Mouse (Mus musculus) testis, postnatal 10 days (tissue): Measurements from ENCODE around the gene Zzz3.

ENCODE experiments used
- DNase-seq: peaks from one replicate; pipeline ENCODE4 v3.0.0; 2021; ENCODE audit warnings: low spot score

Zzz3 gene

DNA sequence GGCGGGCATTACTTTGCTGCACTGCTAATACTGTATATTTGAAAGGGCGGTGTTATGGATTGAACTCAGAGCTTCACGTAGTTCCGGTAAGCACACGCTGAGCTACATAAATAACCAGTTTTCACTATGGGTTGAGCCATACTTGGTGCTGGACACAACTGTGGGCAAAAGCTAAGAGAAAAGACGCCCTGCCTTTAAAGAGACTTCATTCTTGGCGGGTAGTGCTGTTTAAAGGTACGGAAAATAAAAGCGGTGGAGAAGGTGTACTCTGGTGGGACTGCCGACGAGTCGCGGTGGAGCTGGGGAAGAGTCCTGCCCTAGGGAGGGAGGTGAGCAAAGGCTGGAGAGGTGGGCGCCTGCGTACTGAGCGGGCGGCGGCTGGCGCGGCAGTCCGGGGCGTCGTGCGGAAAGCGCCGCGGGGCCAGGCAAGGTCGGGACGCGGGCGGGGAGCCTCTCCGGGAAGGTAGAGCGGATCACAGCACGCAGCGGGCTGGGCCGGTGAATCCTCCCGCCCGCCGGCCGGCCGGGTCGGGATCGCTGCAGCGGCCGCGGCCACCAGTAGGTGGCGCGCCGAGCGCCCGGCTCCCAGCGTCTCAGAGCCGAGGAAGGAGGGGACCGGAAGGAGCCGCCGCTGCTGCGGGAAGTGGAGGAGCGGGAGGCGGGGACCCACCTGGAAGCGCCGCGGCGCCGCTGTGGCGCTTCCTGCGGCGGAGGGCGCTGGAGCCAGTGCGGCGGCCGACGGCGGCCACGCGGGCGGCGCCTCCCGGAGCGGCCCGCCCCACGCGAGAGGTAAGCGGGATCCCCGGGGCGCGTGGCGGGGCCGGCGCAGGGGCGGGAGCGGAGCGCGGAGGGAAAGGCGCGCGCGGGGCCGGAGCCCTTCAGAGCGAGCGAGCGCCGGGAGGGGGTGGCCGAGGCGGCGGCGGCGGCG, at the start of gene Zzz3:
TSS of gene Zzz3 (plus strand) at position 124 of the 928 bp plus-strand sequence.
- DNase-seq = peak; percentile 93

DNA sequence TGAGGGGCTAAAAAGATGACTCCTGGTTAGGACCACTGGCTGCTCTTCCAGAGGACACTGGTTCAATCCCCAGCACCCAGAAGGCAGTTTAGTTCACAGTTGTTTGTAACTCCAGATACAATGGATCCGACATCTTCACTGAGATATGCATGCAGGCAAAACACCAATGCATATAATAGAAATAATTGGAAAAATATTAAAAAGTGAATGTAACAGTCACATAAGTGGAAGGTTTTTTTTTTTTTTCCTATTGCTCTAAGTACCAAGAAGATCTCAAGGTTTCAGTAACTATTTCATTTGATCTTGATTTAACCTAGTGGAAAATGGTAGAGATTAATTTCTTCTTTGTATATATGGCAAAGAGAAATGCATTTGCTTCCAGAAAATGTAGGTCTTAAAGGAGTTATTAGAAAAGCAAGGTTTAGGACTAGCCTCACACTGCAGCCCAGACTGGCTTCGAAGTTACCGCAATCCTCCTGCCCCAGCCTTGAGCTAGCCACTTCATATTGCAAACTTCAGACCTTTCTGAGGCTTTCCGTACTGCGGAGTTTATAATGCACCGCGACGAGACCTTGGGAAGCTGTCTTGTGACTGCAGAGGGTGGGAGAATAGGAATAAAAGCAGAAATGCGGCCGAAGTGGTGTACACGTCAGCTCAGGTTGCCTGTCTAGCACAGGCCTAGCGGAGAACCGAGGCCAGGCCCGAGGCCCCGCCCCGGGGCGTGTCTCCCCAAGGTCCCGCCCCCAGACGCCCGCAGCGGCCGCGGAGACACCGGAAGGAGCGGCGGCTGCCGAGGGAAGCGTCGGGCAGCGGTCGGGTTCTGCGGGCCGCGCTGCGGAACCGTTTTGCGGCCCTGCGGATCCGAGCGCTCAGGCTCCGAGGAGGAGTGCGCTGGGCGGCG, 49.3 kb upstream of the Zzz3 start, which contains the start of gene Usp33:
TSS of gene Usp33 (plus strand) at position 747 of the 901 bp plus-strand sequence.
- peak; percentile 98 for DNase-seq

DNA sequence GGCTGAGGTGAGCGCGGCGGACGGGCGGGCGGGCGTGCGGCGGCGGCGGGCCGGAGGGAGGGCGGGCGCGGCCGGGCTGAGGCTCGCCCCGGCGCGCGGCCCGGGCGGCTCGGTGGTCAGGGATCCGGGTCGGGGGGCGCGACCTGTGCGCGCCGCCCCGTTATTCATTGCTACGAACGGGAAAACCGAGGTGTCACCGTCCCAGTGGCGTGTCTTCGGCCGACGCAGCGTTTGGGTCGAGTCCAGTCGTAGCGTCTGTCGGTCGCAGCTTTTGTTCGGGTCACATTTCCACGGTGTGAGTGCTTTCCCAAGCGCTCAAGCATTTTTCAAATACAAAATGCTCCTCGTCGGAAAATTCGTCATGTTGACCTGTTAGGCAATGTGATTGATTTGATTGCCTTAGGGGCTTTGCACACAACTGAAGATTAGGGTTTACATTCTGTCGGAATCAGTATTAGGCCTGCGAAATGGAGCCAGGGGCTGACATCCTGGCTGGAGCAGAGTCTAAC, 48.6 kb upstream of the Zzz3 start:
- DNase-seq = peak; percentile 67

DNA sequence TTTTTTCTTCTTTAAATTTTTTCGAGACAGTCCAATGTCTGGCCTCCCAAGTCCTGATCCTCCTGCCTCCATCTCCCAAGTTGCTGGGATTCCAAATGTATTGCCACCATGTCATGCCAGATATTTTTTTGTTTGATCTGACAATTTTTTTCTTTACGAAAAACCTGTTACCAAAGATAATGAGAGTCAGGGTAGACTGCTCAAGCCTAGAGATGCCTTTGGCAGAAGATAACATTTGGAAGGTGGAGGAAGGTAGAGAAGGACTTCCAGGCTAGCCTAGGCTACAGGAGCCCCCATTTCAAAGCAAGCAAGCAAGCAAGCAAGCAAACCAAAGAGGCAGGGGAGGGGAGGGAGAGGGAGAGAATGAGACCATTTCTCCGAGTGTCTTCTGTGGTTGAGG, 48.0 kb upstream of the Zzz3 start:
- no peak for DNase-seq

DNA sequence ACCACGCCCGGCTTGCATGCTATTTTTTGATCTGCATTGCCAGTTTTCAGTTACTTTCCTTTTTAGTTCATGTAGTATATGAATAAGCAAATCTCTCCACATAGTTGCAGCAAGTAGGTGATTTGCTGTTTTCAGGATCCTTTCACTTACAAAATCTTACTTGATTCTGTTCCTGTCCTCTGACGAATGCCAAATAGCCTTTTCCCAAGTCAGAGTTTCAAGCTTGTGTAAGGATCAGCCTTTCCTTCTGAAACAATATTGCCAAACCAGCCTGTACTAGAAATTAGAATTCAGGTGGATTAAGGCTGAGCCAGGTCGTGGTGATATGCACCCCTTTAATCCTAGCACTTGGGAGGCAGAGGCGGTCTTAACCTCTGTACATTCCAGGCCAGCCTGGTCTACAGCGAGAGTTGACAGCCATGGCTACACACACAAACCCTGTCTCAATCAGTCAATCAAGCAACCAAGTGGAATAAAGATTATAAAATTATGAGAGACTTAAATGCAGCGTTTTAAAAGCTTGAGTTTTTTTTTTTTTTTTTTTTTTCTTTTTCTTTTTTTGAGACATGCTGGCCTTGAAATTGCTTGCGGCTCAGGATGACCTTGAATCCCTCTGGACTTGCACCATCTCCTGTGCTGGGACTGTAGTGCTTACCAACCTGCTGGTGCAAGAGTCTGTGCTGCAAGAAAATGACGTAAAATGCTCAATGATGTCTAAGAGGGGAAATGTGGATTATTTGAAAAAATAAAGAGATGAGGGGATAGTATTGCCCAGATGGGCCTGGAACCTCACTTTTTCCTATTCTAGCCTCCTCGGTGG, 47.1 kb upstream of the Zzz3 start:
- no peak for DNase-seq

DNA sequence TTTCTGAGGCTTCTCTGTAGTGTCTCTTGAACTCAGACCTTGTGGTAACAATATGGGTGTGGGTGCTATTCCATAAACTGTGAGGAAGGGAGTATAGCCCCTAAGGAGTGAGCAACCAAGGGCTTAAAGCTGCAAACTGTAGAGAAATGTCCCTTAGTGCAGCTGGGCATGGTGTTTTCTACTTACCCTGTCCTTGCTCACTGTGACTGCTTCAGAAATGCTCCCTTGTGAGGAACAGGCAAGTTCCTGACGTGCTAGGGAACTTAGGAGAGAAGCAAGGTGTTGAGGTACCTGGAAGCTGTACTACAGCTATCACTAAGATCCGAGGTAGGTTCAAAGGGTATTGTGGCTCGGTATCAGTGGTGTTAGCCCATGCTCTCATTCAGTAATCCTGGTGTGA, 44.8 kb upstream of the Zzz3 start:
- DNase-seq = no peak

DNA sequence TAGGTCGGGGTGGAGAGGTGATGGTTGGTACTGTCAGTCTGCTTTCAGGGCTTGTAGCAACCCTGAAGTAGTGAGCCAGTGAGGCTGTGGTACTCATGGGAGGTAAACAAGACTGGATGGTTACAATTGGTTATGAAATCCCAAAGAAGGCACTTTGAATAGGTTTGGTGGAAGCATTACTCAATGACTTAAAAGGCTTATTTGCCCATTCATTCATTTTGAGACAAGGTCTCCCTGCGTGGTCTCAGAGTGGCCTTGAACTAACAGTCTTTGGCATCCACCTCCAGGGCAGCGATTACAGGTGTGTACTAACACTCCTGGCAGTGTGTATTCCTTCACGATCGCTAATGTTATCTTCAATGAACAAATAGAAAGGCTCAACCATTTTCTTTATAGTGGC, 44.3 kb upstream of the Zzz3 start:
- no peak for DNase-seq

DNA sequence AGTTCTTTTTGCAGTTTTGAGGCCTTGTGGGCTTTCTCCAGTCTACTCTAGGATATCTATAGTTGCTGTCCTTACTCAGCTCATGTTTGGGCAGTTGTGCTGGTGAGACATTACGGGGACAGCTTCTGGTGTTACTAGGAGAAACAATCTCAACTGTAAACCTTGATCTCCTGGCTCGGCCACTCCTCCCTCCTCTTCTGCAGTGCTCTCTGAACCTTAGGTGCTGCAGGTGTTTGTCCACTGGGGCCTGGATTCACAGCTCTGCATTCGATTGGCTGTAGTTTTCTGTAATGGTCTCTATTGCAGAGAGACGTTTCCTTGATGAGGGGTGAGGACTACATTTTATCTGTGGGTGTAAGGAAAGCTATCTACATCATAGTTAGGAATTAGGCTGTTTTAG, 43.0 kb upstream of the Zzz3 start:
- DNase-seq = no peak

DNA sequence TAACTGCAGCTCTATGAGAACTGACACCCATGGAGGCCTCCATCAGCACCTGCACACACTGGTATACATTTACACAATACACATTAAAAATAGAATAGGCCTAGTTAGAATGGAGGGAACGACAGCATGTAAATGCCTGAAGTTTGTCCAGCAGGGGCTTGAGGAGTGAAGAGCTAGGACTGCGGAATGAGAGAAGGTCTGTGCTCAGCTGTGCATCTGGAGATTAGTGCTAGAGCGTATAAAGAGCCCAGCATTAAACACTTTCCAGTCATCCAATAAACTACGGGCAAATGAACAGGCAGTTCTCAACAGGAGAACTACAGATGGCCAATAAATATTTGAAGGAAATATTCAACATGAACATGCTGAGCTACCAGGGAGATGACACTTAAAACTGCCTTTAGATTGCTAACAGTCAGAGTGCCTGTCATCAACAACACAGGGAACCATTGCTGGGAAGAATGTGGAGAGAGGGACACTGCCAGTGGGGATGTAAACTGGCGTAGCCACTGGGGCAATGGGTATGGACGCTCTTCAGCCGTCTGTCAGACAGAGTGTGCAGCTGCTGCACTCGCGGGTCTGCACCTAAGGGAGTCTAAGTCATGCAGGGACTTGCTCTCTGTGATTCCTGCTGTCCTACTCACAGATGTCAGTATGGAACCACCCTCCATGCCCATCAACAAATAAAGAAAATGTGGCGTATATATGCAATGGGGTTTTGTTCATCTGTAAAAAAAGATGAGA, 41.7 kb upstream of the Zzz3 start:
- DNase-seq = no peak

DNA sequence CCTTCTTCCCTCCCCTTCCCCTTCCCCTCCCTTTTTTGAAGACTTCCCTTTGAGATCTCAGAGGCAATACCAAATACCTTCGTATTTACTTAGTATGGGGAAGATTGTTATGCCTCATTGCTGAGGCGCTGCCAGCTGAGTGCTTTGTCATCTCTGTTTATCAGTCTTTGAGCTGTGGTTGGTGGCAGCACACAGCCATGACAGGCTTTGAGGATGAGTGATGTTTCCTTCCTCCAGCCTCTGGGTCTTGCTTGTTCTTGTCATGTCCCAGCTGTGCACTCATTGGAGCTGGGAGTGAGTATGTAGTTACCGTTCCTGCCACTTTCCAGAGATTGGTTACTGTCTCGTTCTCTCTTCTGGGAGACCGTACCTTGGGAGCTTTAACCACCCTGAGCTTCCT, 39.9 kb upstream of the Zzz3 start:
- DNase-seq = no peak

DNA sequence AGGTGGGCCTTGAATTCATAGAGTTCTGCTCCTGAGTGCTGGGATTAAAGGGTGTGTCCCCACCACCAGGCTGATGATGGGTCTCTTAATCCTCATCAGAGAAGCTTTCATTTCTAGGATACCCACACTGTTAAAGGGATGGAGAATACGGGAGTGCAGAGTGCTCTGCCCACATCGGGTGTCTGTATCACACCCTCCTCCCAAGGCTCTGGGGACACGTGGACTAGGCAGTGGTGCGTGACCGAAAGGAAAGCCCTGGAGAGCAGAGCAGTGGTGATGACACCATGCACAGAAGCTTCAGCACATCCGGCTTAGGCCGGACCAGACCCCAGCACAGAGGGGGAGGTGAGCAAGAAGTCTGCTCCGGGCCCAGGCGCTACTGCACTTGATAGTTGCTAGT, 38.5 kb upstream of the Zzz3 start:
- no peak for DNase-seq

DNA sequence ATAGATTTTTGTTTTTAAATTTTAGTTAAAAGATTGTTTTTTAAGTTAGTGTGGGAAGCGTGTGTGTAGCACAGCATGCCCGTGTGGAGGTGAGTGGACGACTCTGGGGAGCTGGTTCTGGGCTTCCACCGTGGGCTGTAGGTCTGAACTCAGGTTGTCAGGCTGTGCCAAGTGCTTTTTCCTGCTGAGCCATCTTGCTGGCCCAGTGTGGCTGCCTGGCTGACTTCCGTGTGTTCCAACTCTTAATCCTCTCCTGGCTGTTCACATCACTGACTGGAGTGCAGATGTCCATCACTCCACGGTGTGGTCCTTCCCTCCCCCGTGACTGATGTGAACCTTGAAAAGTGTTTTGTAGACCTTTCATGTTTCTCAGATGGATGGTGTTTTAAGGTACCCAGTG, 36.1 kb upstream of the Zzz3 start:
- DNase-seq = no peak

DNA sequence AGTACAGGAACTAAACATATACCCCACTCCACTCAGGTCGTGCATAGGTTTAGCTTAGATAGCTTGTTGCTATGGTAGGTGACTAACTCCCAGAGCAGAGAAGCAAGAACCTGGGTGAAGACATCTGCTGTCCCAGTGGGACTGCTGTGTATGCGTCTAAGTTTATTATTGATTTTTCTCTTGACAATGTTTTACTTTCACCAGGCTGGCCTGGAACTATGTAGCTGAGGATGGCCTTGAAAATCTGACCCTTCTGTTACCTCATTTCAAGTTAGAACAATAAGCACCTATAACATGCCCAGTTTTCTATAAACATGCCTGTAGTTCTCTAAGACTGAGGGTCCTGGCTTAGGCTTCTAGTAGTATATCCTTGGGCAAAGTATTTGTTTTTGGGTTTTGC, 31.1 kb upstream of the Zzz3 start:
- no peak for DNase-seq

DNA sequence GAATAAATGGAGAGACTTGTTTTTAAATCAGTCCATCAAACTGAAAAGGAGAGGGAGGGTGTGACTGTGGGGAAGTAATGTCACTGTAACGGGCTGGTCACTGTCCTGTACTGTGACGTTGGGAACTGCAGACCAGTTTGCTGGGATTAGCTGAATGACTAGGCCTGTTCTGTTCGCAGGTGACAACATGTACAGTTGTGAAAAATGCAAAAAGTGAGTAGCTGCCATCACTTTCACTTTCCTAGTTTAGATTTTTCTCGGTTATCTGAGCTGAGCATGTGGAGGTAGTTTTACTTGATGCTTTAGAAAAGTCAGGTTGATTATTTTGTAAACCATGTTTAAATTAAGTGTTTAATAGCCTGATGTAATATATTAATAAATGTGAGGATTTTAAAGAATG, 19.2 kb upstream of the Zzz3 start:
- DNase-seq = no peak

DNA sequence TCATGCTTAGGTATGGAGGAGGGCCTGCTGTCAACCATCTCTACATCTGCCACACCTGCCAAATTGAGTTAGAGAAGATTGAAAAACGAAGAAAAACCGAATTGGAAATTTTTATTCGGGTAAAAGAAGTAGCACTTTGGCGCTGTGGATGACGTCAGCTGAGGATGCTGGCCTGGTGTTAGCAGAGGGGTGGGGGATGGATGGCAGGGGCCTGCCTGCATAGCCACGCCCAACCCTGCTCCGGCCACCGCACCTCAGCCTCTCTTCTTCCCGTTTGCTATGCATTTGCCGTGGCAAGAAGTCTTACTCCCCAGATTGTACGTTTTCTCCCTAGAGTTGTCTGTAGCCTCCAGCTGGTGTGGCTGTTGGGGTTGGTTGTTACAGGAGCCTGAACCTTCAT, 11.2 kb upstream of the Zzz3 start:
- no peak for DNase-seq

DNA sequence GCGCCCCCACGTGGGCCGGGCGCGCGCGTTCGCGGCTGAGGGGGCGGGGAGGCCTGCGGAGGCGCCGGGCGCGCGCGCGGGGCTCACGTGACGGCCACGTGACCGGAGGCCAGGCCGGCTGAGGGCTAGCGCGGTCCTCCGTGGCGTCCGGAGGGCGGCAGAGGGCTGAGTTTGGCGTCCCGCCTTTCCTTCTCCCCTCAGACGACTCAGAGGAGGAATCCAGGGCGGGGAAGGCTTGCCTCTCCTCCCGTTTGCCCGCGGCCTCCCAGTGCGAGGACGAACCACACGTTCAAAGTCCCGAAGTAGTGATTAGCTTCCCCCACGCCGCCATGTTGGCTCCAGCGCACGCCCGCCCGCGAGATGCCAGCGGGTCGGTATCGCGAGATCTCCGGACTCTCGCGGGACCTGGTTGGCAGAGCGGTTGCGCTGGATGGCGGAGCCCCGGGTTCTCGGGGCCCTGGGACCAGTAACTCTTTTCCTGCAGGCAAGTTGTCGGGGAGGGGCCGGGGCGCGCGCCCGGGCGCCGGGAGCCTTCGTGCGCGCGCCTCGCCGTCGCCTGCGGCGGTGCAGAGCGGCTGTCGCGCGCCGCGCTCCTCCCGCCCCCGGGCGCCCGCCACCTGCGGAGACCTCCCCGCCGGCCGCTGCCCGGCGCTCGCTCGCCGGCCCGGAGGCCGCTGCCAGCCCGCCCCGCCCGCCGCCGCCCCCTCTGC, 1.2 kb downstream of the Zzz3 start:
- peak; percentile 98 for DNase-seq

DNA sequence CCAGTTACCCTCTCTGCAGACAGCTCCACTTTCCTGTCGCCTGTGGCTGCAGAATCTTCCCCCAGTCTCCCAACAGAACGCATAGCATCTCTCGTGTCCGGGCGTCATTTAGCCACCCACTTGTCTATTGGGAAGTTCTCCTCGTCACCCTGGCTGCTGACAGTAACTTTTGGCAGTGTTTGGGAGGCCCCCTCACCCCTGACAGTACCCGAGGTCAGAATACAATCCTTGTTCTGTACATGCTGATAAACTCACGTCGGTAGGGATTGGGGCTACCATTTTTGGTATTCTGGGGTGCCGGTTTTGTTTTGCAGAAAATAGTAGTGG, 1.7 kb downstream of the Zzz3 start:
- DNase-seq = no peak

DNA sequence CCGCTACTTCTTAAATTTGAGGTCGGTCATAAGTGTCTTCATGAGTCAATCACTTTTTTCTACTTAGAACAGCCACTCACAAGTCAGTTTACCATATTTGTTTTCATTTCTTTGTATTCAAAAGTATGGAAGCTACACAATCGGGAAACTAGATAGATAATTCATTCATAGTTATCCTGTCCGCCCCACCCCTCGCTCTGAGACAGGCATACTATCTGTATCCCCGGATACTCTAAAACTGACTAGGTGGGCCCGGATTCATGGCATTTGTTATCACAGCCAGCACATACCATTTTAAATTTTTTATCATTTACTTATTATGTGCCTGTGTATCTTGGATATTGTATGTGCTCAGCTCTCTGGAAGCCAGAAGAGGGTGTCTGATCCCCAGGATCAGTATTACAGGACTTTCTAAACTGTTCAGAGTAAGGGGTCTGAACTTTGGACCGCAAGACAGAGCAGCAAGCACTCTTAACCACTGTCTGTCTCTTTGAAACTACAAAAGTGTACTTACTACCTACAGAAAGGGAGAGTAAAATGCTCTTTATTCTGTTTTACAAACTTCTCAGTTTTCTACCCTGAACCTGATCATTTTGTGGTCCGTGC, 2.2 kb downstream of the Zzz3 start:
- no peak for DNase-seq

DNA sequence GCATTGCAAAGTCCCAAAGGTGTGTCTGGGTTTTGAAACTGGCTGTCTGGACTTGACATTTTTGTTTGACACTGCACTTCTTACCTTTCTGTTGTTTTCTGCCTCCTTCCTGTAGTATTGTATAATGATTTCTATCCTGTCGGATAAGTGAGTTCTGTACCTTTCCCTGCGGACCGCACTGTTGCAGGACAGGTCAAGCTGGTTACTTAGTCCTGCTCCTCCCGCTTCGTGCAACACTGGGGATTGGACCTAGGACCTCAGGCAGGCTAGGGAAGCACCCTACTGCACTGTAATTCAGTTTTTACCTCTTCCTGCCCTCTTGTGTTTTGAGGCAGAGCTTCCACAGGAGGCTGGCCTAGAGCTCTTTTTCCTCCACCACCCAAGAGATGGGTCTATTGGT, 5.2 kb downstream of the Zzz3 start:
- no peak for DNase-seq

DNA sequence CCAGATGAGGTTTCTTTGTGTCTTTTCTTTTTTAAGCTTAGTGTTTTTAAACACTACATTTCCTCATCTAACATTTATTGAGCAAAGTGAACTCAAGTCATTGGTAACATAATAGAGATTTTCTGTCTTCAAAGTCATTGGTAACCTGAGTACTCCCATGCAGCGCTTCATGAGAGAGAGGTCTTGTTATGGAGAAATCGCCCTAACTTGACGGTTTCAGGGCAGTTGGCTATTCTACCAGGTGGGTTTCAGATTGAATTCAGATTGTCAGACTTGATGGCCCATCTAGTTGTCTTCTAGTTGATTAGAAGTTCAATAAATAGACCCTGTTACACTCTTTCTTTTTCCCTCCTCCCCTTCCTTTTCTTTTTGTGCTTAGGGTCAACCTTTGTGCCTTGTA, 5.6 kb downstream of the Zzz3 start:
- DNase-seq = no peak
